Mouse (Mus musculus): ENCODE measurements at regions not wholly inside any gene's neighbourhood (a gene's known extent, or its start where the extent isn't known, plus 50 kb on each side); places are given as distances from the start of the nearest gene placed in this dataset.

- in situ Hi-C loops (cut with MboI, MseI) = no loop called here
These were observed 67.4 kb upstream of the Adgra3 start for GRCm38 (mm10) chr5:50126177-50126576.

GRCm38 (mm10) chr5:50125676-50126075, 66.9 kb upstream of the Adgra3 start:
- in situ Hi-C loops (cut with MboI, MseI) = no loop called here

- in situ Hi-C loops (cut with MboI, MseI) = no loop called here
These were observed 64.0 kb upstream of the Adgra3 start for GRCm38 (mm10) chr5:50122829-50123241.

GRCm38 (mm10) chr5:50119860-50120259, 61.1 kb upstream of the Adgra3 start:
- in situ Hi-C loops (cut with MboI, MseI) = no loop called here
